Mouse (Mus musculus) G1E (cell line): ENCODE measurements around the gene Pms2. TPM values are rescaled to one million over a fixed set of nuclear protein-coding genes. Genes with fewer than 3 reads are reported as not detected.

Experiments
- ATAC-seq: 2 replicates; pipeline ENCODE4 v1.8.0; 2016; ENCODE audit warnings: mild to moderate bottlenecking; ENCODE audit not compliant: insufficient number of reproducible peaks, poor library complexity, low FRiP score, severe bottlenecking; ENCODE audit errors: extremely low read depth
- DNase-seq: peaks from one replicate; pipeline ENCODE4 v3.0.0; 2012; ENCODE audit warnings: low spot score
- H3K27me3 ChIP-seq: 2 replicates; pipeline ENCODE4 v1.6.1; 2012; ENCODE audit warnings: mild to moderate bottlenecking, low read length, inconsistent platforms; ENCODE audit not compliant: insufficient read depth
- H3K36me3 ChIP-seq: replicated peaks from 2 replicates; pipeline ENCODE3; 2012; ENCODE audit warnings: mild to moderate bottlenecking, inconsistent platforms
- H3K4me1 ChIP-seq: 2 replicates; pipeline ENCODE4 v1.6.1; 2012; ENCODE audit warnings: low read depth, low read length, inconsistent platforms, mixed read lengths; ENCODE audit not compliant: insufficient read depth
- H3K4me3 ChIP-seq: 2 replicates; pipeline ENCODE4 v1.5.1; 2012; ENCODE audit warnings: low read depth, mild to moderate bottlenecking, inconsistent platforms, low read length, moderate library complexity, mixed read lengths
- H3K9me3 ChIP-seq: replicated peaks from 2 replicates; pipeline ENCODE4 v1.6.1; 2012; ENCODE audit warnings: inconsistent platforms
- CTCF ChIP-seq: IDR thresholded peaks from 2 replicates; pipeline ENCODE4 v1.5.1; 2012; ENCODE audit warnings: low read depth, low read length, inconsistent platforms, mixed read lengths
- GATA1 ChIP-seq: IDR thresholded peaks from 2 replicates; pipeline ENCODE4 v1.6.1; 2012; ENCODE audit warnings: borderline replicate concordance, low read length, inconsistent platforms, mixed read lengths
- GATA2 ChIP-seq: IDR thresholded peaks from 2 replicates; pipeline ENCODE4 v1.6.1; 2012; ENCODE audit warnings: low read depth, low read length, inconsistent platforms, borderline replicate concordance
- POLR2AphosphoS5 ChIP-seq: IDR thresholded peaks from 2 replicates; pipeline ENCODE4 v1.6.1; 2012; ENCODE audit warnings: low read depth, low read length, inconsistent platforms; ENCODE audit not compliant: insufficient replicate concordance
- TAL1 ChIP-seq: conservative IDR thresholded peaks from 2 replicates; pipeline ENCODE4 v1.6.1; 2012; ENCODE audit warnings: low read depth, low read length, inconsistent platforms, mixed read lengths
- polyA plus RNA-seq: library from polyadenylated mRNA; stranded (reverse); fragments of >175 nt; gene quantifications from 2 replicates; pipeline ENCODE4 v1.2.3, GENCODE M21; 2012
- total RNA-seq, 2 experiments: library from RNA; stranded (forward) in 1 of 2; stranded (reverse) in 1 of 2; fragments of 200-1000 nt in 1 of 2; fragments of >200 nt in 1 of 2; fragmentation: Nextera tagmentation in 1 of 2; gene quantifications; 2 replicates each; pipeline ENCODE4 v1.2.3; 2014 to 2017

Gene Pms2
- total and polyA plus RNA-seq, 3 experiments = 2.3 to 46.9 (median 36.4) TPM

DNA sequence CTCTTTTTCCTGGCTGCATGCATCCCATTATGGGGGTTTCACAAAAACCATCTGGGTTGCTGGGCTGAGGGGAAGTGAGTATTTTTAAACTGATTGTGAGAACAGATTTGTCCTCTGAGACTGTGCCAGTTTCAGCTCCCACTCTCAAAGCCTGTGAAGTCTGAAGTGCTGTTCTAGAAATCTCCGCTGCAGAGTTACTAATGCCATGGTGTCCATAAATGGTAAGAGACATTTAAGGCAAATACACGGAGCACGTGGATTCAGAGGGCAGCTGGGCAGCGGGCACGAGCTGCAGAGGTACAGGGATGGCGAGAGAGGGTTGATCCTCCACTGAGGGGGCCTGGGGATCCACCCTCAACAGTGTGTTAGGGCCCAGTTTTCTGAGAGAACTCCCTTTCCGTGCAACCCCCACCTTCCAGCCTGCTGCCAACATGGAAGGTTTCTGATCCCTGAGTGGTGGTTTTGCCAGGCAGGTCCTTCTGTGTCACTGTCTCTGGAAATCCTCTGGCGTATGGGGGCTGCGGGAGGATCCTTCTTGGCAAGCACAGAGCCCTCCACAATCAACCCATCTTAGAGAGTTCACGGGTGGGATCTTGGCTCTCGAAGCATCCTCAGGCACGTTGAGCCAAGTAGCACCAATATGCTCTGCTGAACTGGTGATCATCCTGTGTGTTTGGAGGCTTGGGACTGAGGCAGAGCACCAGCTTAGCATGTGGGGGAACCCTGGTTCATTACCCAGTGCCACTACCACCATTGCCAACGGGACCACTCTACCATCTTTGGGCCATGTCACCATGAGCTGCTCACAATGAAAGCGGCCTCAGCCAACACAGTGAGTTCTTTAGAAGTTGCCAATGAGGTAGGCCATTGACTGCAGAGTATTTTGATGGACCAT, 33.7 kb downstream of the Pms2 start:
- Histone ChIP-seq H3K4me1 (peaks cover 3% of the 10 kb centered on the region; the same call in 1 of the 2 replicates), H3K36me3 (no peaks in the 10 kb centered on the region), H3K9me3 (no peaks in the 10 kb centered on the region), H3K4me3 (no peak overlapping the region), H3K27me3 (peaks cover 13% of the 10 kb centered on the region)
- no peak for DNase-seq
- no peak for ATAC-seq
- no peak for TF ChIP-seq GATA2

DNA sequence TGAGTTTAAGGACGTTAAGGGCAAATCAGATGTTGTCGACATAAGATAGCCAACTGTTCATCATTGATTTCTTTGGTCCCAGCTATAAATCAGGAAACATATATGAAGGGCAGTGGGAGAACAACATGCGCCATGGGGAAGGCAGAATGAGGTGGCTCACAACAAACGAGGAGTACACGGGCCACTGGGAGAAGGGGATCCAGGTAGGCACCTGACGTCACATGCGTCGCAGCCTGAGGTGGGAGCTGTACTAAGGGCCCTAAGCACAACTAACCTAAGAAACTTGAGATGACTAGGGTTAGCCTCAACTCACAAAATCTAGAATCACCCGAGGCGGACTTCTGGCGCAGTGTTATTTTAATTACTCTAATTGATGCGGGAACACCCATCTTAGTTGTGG, 38.6 kb downstream of the Pms2 start:
- DNase-seq (no peak), ATAC-seq (no peak)
- no peak overlapping the region for H3K4me3 ChIP-seq
- TF ChIP-seq TAL1 (no peak), CTCF (no peak), GATA2 (no peak), GATA1 (no peak), POLR2AphosphoS5 (no peak)
- no peaks in the 10 kb centered on the region for H3K36me3 ChIP-seq
- H3K4me1 ChIP-seq = no peaks in the 10 kb centered on the region
- H3K9me3 ChIP-seq = no peaks in the 10 kb centered on the region
- H3K27me3 ChIP-seq = peaks cover 14% of the 10 kb centered on the region

DNA sequence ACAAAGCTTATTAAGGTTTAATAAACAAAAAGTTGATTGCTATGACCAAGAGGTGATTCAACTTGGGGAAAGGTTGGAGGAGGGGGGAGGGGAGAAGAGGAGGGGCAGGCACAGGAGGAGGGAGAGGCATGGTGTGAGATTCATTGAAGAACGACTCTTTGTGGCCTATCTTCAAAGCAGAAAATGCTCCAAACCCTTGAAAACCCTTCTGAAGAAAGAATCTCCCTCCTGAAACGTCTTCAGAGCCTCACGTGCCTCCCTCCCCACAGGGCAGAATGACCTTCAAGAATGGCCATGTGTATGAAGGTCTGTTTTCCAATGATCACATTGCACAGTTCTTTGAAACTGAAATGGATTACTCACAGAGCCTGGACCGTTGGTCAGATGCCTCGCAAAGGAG, 40.3 kb downstream of the Pms2 start:
- H3K4me3 ChIP-seq = no peak overlapping the region
- TF ChIP-seq CTCF (no peak), GATA2 (no peak), GATA1 (no peak), TAL1 (no peak), POLR2AphosphoS5 (no peak)
- H3K4me1 ChIP-seq = no peaks in the 10 kb centered on the region
- no peak for DNase-seq
- ATAC-seq = no peak
- H3K27me3 ChIP-seq = peaks cover 5% of the 10 kb centered on the region; the same call in 1 of the 2 replicates
- H3K9me3 ChIP-seq = no peaks in the 10 kb centered on the region
- no peaks in the 10 kb centered on the region for H3K36me3 ChIP-seq

DNA sequence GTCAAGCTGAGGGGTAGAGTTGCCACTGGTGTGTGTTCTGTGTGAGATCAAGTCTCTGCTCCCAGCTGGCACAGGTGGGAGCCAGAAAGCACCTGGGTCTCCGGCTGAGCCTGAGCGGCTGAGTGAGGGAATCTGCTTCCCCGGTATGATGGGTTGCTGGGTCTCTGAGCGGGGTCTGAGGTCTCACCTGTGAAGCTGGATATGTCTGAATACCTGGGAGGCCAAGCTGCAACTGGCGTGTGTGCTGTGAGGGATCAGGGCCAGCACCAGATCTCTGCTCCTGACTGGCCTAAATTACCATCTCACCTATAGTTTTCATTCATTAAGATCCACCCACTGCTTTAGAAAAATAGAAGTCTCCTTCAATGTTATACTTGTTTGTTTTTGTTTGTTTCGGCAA, 47.3 kb downstream of the Pms2 start:
- TF ChIP-seq TAL1 = no peak
- TF ChIP-seq GATA1 = no peak
- no peak for TF ChIP-seq POLR2AphosphoS5
- H3K36me3 ChIP-seq = no peaks in the 10 kb centered on the region
- ATAC-seq (no peak), DNase-seq (no peak)
- no peaks in the 10 kb centered on the region for H3K4me1 ChIP-seq
- H3K4me3 ChIP-seq = no peak overlapping the region
- H3K27me3 ChIP-seq = peaks cover 21% of the 10 kb centered on the region
- H3K9me3 ChIP-seq = peaks cover 4% of the 10 kb centered on the region

DNA sequence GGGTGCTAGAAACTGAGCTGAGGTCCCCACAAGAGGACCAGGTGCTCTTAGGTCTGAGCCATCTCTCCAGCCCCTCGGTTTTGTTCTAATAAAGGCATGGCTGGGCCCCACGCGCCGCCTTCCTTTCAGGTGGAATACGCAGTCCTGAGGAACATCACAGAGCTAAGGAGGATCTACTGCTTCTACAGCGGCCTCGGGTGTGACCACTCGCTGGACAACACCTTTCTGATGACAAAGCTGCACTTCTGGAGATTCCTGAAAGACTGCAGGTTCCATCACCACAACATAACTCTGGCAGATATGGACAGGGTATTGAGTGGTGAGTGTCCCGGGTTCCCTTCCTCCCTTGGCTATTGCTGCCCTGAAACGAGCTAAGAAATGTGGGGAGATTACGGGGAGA, 49.8 kb downstream of the Pms2 start:
- no peaks in the 10 kb centered on the region for H3K36me3 ChIP-seq
- no peak for DNase-seq
- peaks cover 4% of the 10 kb centered on the region for H3K9me3 ChIP-seq
- ATAC-seq = no peak
- H3K4me3 ChIP-seq = no peak overlapping the region
- H3K27me3 ChIP-seq = peaks cover 26% of the 10 kb centered on the region
- TF ChIP-seq GATA1 (no peak), GATA2 (no peak), TAL1 (no peak), POLR2AphosphoS5 (no peak), CTCF (no peak)
- no peaks in the 10 kb centered on the region for H3K4me1 ChIP-seq

DNA sequence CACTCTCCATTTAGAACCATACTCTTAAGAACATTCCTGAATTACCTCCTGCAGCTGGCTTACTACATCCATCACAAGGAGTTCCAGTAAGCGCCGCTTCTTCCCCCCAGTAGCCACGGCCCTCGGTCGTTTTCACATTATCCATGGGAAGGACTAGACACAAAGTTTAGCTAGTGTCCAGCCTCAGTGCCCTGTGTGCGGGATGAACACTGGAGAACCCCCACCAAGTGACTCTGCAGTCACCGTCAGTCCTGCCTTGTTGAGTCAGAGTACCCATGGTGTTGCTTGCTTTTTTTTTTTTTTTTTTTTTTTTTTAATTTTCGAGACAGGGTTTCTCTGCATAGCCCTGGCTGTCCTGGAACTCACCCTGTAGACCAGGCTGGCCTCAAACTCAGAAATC, 51.4 kb downstream of the Pms2 start:
- Histone ChIP-seq H3K27me3 (peaks cover 29% of the 10 kb centered on the region), H3K36me3 (no peaks in the 10 kb centered on the region), H3K9me3 (peaks cover 4% of the 10 kb centered on the region), H3K4me1 (no peaks in the 10 kb centered on the region), H3K4me3 (no peak overlapping the region)
- TF ChIP-seq GATA1 (no peak), GATA2 (no peak), CTCF (no peak), POLR2AphosphoS5 (no peak), TAL1 (no peak)
- no peak for DNase-seq
- no peak for ATAC-seq
